Mouse (Mus musculus) embryo, embryonic 10 days (tissue): Measurements from ENCODE around the gene Tfb2m.

Experiments used
- DNase-seq: peaks from one replicate; pipeline ENCODE4 v3.0.0-alpha.2; 2015; ENCODE audit warnings: low spot score

The Tfb2m gene

DNA sequence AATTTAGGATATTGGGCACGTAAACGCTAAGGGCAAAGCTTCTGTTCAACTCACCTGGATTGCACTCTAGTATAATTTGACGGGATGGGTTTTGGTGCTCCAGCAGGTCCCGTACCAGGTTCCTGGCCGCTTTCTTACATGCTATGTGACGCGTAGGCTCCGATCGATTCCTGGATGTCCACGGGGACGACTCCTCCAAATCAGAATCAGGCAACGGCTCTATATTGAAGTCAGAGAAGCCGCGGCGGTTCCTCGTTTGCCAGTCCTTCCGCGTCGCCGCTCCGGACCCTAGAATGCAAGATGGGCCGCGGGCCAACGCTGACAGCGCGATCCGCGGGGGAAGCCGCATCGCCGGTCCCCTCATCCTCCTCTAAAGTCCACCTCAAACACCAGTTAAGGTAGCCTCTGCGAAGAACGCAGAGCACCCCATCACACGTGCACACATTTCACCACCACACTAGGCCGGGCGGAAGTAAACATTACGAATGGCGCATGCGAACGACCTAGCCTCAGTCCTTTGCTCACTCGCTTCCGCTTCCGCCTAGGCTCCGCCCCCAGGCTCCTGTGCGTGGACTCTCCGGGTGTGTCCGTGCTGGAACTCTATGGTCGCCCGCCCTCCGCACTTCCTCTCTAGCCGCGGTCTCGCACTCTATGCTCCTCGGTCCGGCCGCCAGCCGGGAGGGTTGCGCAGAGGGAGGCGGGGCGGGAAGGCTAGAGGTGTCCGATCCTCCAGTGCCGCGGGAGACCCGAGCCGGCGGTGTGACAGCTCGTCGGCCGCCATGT, at the start of gene Tfb2m, which contains the start of gene Cnst:
Gene Tfb2m, minus strand, starts transcription at position 500 of the 783 bp plus-strand sequence.
Gene Cnst, plus strand, starts transcription at position 603 of the 783 bp plus-strand sequence.
- DNase-seq, result peak; percentile 98

DNA sequence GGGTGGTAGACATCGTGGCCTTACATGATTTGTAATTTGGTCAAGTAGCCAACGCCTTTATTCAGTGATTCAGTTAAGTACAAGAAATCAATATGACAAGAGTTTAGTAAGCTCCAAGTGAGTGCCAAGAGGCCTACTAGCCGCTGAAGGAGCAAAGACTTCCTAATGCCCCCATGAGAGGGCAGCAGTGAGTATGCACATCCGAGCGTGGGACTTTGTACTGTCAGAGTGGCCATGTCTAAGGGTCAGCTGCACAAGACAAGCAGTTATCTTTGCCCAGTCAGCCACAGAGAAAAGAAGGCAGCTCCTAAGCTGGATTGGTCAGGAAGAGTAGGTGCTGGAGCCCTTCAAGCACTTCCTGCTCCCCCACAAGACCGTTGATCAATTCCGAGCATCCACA, 46.9 kb upstream of the Tfb2m start:
- no peak for DNase-seq

DNA sequence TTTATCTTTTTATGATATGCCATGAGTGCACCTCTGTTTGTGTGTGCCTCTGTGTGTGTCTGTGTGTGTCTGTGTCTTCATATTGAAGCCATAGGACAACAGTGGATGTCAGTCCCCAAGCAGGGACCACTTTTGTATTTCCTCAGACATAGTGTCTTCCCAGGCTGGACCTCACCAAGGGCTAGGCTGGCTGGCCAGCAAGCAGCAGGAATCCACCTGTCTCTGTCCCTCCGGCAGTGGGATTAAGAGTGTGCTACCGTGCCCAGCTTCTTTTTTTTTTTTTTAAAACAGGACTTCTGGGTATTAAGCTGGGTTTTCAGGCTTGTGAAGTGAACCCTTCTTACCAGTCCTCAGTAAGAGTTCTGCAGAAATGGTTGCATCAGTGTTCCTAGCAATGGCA, 46.1 kb upstream of the Tfb2m start:
- DNase-seq, result no peak

DNA sequence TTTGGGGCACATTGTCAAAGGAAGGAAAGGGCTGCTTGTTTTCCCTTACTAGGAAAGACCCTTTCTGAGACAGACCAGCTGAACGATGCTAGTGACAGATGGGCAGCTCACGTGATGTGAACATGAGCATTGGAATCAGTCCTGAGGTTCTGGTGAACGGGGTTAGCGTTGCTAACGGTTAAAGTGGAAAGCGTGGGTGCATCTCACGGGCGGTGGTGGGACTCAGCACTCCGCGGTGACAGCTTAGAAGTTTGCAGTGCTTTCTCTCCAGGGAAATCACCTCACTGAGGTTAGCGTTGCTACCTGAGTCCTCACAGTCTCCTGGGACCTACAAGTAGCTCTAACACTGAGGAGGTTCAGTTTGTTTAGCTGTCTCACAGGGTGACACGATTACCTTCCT, 45.6 kb upstream of the Tfb2m start:
- no peak for DNase-seq

DNA sequence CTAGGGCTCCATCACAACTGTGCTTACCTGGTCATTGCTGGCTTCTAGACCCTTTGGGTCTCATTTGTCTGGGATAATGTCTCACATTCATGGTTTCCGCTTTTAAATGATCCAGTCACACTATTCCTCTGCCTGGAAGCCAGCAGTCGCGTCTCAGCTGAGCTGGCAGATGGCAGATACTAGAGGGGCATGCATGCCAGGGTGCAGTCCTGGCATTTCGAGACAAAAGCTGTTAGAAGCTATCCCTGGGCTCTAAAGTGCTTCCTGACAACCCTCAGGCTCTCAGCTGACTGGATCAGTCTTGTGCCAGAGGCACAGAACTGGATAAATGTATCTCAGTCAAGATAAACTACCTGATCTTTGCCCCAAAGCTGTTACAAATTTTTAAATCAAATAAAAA, 42.2 kb upstream of the Tfb2m start:
- DNase-seq, result no peak

DNA sequence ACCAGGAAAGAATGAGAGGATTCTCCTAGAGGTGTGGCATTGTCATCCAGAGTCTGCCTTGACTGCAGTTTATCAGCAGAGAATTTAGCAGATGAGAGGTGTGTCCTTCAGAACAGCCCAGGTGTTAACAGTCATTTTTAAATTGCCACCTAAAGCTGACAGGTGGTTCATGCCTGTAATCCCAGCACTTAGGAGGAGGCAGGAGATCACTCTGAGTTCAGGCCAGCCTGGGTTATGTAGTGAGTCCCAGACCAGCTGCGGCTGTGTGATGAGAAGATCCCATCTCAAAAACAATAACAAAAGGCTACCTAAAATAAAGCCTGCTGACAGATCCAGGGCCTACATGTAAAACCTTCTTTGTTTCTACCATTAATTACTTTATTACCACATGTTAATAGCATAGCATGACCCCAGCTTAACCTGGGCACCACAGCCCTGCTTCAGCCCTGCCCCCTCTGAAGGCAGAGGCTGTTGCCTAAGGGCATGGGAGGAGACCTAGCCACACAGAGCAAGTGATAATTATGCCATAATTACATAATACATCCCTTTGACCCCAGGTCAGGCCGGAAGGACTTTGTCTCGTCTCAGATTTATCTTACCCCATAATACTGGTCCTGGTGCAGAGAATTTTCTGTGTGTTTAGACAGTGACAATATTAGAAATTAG, 40.5 kb upstream of the Tfb2m start:
- DNase-seq, result peak; percentile 38

DNA sequence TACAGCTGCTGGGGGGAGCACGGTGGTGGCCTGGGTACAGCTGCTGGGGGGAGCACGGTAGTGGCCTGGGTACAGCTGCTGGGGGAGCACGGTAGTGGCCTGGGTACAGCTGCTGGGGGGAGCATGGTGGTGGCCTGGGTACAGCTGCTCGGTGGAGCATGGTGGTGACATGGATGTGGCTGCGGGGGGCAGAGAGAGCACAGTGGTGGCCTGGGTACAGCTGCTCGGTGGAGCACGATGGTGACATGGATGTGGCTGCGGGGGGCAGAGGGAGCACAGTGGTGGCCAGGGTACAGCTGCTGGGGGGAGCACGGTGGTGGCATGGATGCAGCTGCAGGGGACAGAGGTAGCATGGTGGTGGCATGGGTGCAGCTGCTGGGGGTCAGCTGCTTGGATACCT, 39.6 kb upstream of the Tfb2m start:
- no peak for DNase-seq

DNA sequence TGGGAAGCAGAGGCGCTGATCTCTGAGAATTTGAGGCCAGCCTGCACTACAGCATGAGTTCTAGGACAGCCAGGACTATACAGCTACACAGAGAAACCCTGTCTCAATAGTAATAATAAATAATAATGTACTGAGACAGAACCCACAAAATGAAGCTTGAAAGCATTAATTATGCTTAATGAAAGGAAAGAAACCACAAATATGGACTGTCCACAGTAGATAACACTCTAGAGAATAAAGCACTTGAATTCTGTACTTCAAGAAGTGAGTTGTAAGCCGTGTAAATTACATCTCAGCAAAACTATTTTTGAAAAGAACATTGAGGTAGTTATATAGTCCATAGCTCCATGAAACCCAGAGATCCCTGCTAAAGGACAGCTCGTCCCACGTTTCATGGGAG, 38.2 kb upstream of the Tfb2m start:
- no peak for DNase-seq

DNA sequence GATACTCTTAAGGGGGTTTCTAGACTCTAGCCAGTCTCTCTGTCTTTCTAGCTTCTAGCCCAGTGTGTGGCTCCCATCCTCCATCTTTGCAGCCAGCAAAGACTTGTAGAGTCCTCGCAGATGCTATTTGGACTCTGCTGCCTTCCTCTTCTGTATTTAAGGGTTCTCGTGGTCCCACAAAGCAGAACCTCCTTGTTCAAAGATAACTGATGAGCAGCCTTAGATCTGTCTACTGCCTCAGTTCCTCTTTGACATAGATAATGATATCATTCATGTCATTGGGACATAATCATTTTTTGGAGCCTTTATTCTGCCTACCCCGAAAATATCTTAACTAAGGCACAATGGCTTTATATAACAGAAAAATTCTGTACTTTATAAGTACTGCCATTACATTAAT, 37.0 kb upstream of the Tfb2m start:
- DNase-seq, result no peak

DNA sequence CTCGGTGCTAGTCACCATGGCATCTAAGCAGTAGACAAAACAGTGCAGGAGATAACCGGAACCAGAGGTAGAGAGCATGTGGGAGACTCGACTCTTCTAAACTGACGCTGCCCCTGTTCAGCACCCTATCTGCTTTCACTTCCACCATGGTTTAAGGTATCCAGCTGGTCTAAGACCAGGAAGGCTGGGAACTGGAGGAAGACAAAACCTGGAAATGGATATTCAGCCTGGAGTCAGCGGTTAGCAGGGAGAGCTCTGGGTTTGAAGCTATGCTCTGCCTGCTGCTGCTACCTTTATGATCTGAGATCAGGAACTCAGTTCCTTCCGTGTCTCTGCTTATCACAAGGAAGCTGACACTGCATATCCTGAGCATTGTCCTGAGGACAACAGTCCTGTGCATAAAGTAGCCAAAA, 36.0 kb upstream of the Tfb2m start:
- no peak for DNase-seq

DNA sequence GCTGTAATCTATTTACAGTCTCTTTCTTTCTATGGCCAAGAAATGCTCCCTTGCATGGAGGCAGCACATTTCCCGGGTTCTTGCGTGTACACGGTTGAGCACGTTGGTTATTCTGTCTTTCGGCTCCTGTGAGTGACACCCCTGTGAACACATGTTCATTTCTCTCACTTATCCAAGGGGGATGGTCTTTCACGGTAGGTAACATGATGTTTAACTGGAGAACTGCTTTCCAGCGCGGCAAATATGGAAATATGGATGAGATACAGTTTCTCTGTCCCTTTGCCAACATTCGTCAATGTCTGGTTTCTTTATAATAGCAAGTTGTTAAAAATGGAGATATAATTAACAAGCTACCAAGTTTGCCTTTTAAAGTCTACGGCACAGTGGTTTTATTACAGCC, 35.4 kb upstream of the Tfb2m start:
- no peak for DNase-seq

DNA sequence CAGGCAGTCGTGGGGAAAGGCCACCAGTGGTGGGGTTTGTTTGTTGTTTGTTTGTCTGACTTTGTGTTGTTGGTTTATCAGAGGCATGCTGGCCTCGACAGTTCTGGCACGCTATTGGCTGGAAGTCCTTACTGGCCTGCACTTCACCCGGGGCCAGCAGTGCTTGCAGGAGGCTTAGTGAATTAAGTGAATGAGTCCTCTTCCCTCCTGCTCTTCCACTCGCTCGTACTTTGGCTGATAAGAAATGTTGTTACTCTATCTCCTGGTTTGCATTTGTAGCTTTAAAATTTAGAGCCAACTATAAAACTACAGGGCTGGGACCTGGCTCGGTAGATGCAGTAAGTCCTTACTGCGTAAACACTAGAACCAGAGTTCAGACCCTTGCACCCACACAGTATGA, 34.1 kb upstream of the Tfb2m start:
- DNase-seq, result no peak

DNA sequence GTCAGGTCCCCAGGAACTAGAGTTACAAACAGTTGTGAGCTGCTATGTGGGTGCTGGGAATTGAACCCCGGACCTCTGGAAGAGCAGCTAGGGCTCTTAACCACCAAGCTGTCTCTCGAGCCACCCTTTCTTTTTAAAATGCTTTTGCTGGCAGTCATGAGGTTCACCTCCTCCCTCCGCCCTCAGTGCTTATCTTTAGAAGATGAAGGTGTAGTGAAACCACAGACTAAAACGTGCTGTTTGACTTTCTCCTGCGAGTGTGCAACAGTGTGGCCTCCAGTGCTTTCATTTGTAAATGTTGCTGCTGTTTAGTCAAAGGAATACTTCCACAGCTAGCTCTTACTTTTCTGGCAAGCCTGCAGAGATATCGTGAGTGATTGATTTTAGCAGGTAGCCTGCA, 32.6 kb upstream of the Tfb2m start:
- no peak for DNase-seq

DNA sequence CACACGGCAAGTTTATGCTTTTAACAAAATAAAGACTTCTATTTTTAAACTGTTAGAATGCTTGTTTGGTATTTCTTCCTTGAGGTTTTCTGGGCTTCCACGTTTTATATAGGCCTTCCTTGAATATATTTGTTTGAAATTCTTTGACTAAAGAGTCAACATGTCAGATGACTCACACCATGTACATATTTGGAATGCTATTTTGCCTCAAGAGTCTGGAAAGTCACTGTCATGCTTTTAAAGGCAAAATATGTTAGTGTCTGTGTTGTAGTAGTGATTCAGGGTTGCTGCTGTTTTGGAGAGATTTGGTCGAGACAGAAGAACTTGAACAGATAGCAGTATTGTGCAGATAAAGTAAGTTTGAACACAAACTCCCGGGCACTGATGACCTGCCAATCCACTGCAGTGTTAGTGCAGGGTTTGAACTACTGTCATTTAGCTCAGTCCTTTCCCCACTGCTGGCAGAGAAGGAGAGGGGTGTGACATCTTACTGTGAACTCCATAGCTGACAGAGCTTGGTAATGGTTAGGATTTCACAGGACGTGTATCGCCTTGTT, 27.7 kb upstream of the Tfb2m start:
- no peak for DNase-seq

DNA sequence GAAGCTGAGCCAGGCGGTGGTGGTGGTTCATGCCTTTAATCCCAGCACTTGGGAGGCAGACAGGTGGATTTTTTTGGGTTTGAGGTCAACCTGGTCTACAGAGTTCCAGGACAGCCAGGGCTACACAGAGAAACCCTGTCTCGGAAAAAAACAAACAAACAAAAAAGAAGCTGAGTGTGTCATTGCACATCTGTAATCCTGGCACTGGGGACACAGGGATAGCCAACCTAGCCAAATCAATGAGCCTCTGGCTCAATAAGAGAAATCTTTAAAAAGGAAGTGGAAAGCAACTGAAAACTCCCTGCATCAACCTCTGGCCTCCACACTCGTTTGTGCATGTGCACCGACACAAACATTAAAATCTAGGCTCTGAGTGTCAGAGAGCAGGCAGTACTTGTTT, 25.6 kb upstream of the Tfb2m start:
- DNase-seq, result no peak

DNA sequence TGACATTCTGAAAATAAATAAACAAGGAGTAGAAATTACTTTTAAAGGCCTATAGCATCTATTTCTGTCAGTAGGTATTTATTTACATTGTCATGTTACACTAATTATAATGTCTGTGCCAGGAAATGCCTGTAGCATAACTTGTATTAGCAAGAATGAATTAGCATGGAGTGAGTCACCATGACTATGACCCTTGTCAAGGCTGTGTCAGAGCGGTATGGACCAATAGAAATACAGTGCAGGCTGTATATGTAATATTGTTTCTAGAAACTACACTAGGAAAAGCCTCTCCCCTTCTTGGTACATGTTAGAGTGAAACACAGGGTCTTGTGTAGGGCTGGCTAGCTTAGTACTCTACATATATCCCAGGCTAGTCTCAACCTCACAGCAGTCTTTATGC, 24.4 kb upstream of the Tfb2m start:
- no peak for DNase-seq

DNA sequence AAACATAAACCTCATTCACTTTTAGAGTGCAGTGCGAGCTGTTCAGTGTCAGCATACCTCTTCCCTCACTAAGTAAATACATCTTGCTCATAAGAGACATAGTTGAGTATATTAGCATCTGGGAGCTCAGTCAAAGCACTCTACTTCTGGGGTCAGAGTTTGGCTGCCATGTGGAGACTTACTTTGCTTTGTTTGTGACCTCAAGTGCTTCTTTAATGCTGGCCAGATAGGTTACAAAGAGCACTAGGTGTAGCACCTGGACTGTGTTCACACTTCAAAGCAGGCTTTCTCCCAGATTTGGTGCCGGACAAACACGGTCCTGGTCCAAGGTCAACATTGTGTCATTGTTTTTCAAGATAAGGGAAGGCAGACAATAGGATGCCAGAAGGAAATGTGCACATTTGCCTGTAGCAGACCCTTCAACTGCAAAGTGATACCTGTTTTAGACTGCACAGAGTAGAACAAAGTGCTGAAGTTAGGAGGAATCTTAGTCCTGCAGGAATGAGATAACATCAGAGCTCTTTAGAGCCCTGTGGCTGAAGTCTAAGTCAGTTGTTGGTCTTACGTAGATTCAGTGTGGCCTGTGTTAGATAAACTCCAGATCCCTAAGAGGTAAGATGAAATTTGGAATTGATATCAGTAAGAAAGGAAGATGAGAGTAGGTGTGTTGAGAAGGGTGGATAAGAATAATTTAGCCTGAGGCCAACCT, 22.8 kb upstream of the Tfb2m start:
- no peak for DNase-seq

DNA sequence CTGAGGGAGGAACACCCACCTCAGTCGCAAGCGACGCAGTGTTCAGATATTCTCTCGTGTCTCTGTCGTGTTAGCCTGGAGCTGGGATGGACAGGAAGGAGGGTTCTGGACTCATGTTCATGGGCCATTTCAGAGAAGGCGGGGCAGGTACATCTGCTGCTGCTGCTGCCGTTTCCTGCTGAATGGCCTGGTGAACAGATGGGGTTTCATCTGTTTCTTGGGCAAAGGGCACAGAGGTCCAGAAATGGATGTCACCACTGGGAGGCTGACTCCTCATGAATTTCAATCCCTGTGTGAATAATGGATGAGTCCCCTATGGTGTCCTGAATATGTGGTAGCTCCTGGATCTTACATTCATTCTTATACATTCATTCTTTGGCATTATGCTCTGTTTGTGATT, 21.5 kb upstream of the Tfb2m start:
- DNase-seq, result peak; percentile 51

DNA sequence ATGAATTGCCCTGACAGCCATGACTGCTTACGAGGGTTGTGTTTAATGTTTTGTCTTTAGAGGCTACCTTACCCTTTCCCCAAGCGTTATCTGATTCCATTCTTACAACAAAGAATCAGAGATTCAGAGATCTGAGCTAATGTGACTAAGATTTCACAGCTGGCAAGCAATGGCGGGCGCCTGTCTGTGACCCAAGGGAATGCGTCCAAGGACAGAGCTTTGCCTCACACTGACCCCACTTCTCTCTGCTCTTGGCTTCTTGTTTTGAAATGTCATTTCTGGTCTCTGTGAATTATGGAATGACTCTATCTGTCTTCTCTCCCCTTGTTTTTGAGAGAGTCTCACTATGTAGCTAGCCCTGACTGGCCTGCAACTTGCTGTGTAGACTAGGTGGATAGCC, 17.9 kb upstream of the Tfb2m start:
- no peak for DNase-seq

DNA sequence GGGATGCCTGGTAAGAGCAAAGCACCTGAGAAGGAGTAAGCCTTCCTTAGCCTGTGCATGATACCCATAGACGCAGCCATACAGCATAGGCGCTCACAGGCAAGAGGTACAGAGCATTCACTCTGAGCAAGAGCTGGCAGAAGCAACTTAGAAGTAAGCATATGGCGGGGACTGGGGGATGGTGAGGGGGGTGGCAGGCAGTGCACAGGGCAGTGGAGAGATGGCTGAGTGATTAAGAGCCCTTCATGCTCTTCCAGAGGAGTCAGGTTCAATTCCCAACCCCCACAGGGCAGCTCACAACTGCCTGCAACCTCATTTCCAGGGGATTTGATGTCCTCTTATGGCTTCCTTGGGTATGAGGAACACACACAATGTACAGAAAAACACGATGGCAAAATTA, 17.1 kb upstream of the Tfb2m start:
- DNase-seq, result no peak

DNA sequence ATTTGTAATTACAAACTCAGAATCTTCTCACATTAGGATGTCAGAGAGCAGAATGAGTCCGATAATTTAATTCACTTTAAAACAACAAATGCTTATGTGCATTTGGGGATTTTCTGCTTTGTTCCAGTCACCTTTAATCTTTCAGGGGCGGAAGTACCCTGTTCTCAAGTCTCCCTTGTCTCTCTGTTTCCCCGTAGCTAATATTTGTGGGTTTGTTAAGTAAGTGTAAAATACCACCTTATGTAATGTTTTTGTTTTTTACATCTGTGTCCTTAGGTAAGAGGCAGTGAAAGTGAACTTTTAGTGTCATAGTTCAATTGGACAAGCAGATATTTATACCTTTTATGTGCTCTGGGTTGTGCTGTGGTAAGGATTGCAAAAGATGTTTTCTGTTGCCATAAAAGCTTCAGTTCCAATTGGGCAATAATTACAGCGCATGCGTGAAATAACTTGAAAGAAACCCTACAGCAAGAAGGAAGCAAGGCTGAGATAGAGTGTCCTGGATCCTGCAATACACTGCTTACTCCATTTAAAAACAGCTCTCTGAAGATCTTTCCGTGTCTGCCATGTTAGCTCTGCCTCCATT, 14.9 kb upstream of the Tfb2m start:
- no peak for DNase-seq

DNA sequence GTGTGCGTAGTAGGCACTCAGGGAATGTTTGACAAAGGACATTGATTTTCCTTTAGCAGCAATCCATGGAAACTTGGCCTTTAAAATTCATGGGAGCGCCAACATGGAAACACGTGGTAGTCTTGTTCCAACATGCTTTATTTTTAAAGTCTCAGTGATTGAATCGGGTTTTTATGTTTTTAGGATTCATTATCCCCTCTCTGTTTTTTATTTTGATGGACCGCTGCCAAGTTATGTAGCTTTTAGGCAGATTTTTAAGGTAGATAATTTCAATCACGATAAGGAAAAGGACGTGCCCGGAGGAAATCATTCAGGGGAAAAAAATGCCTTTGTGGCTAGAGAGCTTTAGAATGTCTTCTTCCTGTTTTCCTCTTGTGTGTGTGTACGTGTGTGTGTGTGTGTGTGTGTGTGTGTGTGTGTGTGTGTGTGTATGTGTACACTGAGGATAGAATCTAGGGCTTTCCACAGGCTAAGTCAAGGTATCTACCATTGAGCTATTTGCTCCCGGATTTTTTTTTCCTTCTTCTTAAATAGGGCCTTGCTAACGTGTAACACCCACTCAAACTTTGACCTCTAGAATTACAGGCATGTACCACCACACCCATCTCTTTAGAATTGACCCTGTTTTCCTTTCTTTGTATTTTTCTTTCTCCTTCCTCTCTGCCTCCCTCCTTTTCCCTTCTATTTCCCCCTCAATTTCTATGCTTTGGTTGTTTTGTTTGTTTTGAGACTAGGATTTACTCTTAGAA, 13.6 kb upstream of the Tfb2m start:
- DNase-seq, result no peak
